Mouse (Mus musculus): ENCODE data around the gene Socs1.

DNA sequence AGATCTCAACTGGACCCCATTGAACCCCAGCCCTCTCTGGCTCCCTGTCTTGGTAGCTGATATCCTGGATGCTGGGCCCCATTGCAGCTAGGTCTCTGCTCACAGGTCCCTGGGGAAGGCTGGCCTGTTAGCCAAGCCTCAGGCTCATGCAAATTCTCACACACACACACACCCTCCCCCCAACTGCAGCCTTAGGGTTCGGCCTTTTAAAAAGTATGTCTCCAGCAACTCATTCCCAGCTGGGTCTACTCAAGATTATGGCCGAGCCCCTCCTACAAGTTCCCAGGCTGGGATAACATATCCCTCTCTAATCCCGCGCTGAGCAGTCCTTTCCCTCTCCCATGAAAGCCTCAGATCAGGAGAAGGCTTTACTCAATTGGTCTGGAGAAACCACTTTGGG is 36.1 kb upstream of the Socs1 start:
- no peak for TF ChIP-seq POLR2A (IDR thresholded peaks at IDR 0.05; ENCODE audit: control insufficient read depth, low read depth, low read length)
- TF ChIP-seq CTCF (IDR thresholded peaks at IDR 0.05; ENCODE audit: control insufficient read depth, insufficient read depth, insufficient replicate concordance, low read depth, low read length), result no peak

Data from testis, adult 2 months (tissue).